Mouse (Mus musculus) forebrain, embryonic 16.5 days (tissue): ENCODE measurements around the gene Tmod4. TPM values are rescaled to one million over a fixed set of nuclear protein-coding genes. Genes with fewer than 3 reads are reported as not detected.

Source experiments
- ATAC-seq: fragments of 200-750 bp; cut with Nextera tagmentation; 2 replicates; pipeline ENCODE4 v1.8.0; 2017; ENCODE audit warnings: mild to moderate bottlenecking, moderate library complexity
- H3K27ac ChIP-seq: fragments of 300-500 bp; sonication (generic); 2 replicates; pipeline ENCODE4 v1.5.1; 2014; ENCODE audit warnings: low read length, control low read depth
- H3K27me3 ChIP-seq: fragments of 300-500 bp; sonication (generic); replicated peaks from 2 replicates; pipeline ENCODE4 v1.6.1; 2014; ENCODE audit warnings: low read length; ENCODE audit not compliant: control insufficient read depth, insufficient read depth
- H3K36me3 ChIP-seq: fragments of 300-500 bp; sonication (generic); 2 replicates; pipeline ENCODE4 v1.6.1; 2014; ENCODE audit not compliant: control insufficient read depth, insufficient read depth
- H3K4me1 ChIP-seq: fragments of 300-500 bp; sonication (generic); replicated peaks from 2 replicates; pipeline ENCODE4 v1.6.1; 2014; ENCODE audit warnings: low read length; ENCODE audit not compliant: control insufficient read depth, insufficient read depth
- H3K4me2 ChIP-seq: fragments of 300-500 bp; sonication (generic); 2 replicates; pipeline ENCODE4 v1.6.1; 2014; ENCODE audit warnings: mild to moderate bottlenecking, low read length, control low read depth
- H3K4me3 ChIP-seq: fragments of 300-500 bp; sonication (generic); replicated peaks from 2 replicates; pipeline ENCODE4 v1.5.1; 2014; ENCODE audit warnings: mild to moderate bottlenecking, low read length, control low read depth
- H3K9ac ChIP-seq: fragments of 300-500 bp; sonication (generic); replicated peaks from 2 replicates; pipeline ENCODE4 v1.6.1; 2014; ENCODE audit warnings: low read depth, low read length, control low read depth
- H3K9me3 ChIP-seq: fragments of 300-500 bp; sonication (generic); 2 replicates; pipeline ENCODE4 v1.6.1; 2016; ENCODE audit warnings: low read length; ENCODE audit not compliant: control insufficient read depth
- WGBS: fragments of 180-500 bp; shearing (Covaris S2); extraction: QIAGEN DNeasy Blood & Tissue Kit; methylation state at CpG from one replicate; pipeline ENCODE4 v1.1.7; 2014; 5-methylcytosine and 5-hydroxymethylcytosine counted together
- polyA plus RNA-seq: library from polyadenylated mRNA; unstranded; fragments of >200 nt; fragmentation: Nextera tagmentation; extraction: Ambion mirVana; gene quantifications from 2 replicates; pipeline ENCODE4 v1.2.1, GENCODE M21; 2015

The Tmod4 gene
- polyA plus RNA-seq, 1 experiment from 2014 or later, result 0.91 TPM

- Histone ChIP-seq H3K27ac (no peak within 1 kb of the TSS), H3K36me3 (peaks cover 9% of the 10 kb centered on the region), H3K9ac (no peak within 1 kb of the TSS), H3K4me3 (no peak within 1 kb of the TSS), H3K4me2 (no peak within 1 kb of the TSS), H3K4me1 (no peaks in the 10 kb centered on the region), H3K27me3 (no peaks in the 10 kb centered on the region), H3K9me3 (no peaks in the 10 kb centered on the region)
- WGBS, result 85% methylated on average over 10 of the region's 10 CpGs
- 0 out of 2 replicates have a peak, but pooled peaks have one; percentile 11 for ATAC-seq
These were observed 17.8 kb downstream of the Tmod4 start, which contains the start of gene Tnfaip8l2 for GRCm38 (mm10) chr3:95141952-95142616. Tnfaip8l2 (minus strand) TSS chr3:95142360.

DNA sequence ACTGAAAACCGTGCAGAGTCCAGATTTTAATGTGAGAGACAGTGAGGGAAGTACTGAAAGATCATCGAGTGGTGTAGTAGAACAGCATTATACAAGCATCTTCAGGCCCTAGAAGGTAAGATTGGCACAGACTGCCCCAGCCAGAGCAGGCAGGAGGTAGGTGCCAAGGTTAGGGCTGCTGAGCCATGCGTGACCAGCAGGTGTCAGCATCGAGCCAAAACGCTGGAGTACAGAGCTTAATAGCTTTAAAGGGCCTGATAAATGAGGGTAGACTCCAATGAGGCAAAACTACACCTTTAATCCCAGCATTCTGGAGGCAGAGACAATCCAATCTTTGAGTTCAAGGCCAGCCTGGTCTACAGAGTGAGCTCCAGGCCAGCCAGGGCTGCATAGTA, 18.3 kb downstream of the Tmod4 start:
- H3K36me3 ChIP-seq, result peaks cover 9% of the 10 kb centered on the region
- no peaks in the 10 kb centered on the region for H3K27me3 ChIP-seq
- no peaks in the 10 kb centered on the region for H3K4me1 ChIP-seq
- no peaks in the 10 kb centered on the region for H3K9me3 ChIP-seq
- H3K9ac ChIP-seq, result no peak overlapping the region
- 9% methylated on average over 5 of the region's 5 CpGs for WGBS
- no peak overlapping the region for H3K4me3 ChIP-seq
- ATAC-seq, result peak; percentile 85
- no peak overlapping the region for H3K27ac ChIP-seq
- no peak overlapping the region for H3K4me2 ChIP-seq

DNA sequence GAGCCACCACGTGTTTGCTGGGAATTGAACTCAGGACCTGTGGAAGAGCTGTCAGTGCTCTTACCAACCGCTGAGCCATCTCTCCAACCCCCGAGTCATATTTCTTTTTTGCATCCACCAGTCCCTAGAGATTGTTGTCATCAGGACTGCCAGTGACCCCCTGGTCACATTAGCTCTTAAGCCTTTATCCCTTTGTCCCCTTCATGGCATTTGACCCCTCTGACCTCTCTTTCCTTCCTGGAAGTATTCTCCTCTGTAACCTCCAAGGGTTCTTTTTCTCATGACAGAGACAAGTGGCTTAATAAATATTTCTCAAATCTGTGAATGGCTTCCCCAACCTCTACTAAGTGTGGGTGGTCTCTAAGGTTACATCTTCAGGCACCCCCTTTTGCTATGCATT, 23.6 kb downstream of the Tmod4 start:
- Histone ChIP-seq H3K4me2 (no peak overlapping the region), H3K9me3 (no peaks in the 10 kb centered on the region), H3K27me3 (no peaks in the 10 kb centered on the region), H3K9ac (no peak overlapping the region), H3K4me1 (no peaks in the 10 kb centered on the region), H3K36me3 (no peaks in the 10 kb centered on the region), H3K27ac (no peak overlapping the region), H3K4me3 (no peak overlapping the region)
- 64% methylated on average over 3 of the region's 3 CpGs for WGBS
- ATAC-seq, result no peak

- no peaks in the 10 kb centered on the region for H3K36me3 ChIP-seq
- 54% methylated on average over 4 of the region's 4 CpGs for WGBS
- no peak for ATAC-seq
These were observed 29.6 kb downstream of the Tmod4 start for GRCm38 (mm10) chr3:95153874-95154273.

GRCm38 (mm10) chr3:95159511-95159986, 35.3 kb downstream of the Tmod4 start:
- Histone ChIP-seq H3K9me3 (no peaks in the 10 kb centered on the region), H3K4me2 (peak overlapping the region; percentile 75), H3K9ac (peak overlapping the region; percentile 96), H3K4me3 (peak overlapping the region; percentile 98), H3K27me3 (no peaks in the 10 kb centered on the region), H3K36me3 (no peaks in the 10 kb centered on the region; the same call in 1 of the 2 replicates), H3K4me1 (peaks cover 33% of the 10 kb centered on the region), H3K27ac (no peak overlapping the region)
- ATAC-seq, result no peak
- 19% methylated on average over 8 of the region's 8 CpGs for WGBS

More at GRCm38 (mm10) chr3:95153874-95154273, 29.6 kb downstream of the Tmod4 start:
- no peaks in the 10 kb centered on the region for H3K27me3 ChIP-seq
- H3K9ac ChIP-seq, result no peak overlapping the region
- no peak overlapping the region for H3K4me2 ChIP-seq
- H3K4me3 ChIP-seq, result no peak overlapping the region
- no peak overlapping the region for H3K27ac ChIP-seq
- no peaks in the 10 kb centered on the region for H3K9me3 ChIP-seq
- no peaks in the 10 kb centered on the region for H3K4me1 ChIP-seq

DNA sequence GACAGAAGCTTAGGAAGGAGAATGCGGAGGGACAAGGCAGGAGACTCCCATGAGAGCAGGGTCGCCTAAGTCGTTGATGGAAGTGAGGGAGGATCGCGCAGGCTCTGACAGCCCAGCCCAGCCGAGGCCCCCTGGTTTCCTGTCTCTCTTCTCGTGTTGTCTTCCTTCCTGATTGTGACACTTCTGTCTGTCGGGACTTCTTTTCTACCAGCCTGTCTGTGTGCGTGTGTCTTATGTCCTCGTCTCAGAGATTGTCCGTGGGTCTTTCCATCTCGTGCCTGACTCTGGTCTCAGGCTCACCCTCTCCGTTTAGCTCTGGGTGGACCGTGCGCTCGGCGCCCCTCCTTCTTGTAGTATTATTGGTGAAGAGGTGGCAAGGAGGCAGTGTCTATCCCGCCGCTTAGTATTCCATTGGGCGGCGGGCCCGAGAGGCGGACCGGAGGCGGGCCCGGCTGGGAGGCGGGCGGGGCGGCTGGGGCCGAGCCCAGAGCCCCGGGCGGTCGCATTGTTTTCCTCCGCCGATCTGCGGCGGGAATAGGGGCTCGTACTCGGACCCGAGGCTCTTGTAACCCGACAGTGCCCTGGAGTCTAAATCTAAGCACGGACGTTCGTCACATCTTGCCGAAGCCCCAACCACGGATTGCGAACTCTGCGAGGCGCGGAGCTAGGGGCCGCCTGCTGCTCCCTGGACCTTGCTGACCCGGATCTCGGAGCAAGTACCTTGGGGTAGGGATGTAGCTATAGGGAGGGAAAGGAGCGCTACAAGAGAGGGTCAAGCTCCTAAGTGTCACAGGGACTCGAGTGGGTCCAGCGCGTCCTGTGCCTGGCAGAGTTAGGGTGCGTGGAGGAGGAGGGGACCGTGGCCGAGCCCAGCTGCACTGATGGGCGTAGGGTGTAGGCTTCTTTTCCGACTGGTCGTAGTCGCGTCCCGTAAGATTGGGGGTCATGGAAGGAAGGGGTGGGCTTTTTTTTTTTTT, 36.0 kb downstream of the Tmod4 start, which contains the start of gene Sema6c:
Gene Sema6c (plus strand): TSS at position 471 of the 977 bp plus-strand sequence.
- Histone ChIP-seq H3K9me3 (no peaks in the 10 kb centered on the region), H3K9ac (peak within 1 kb of the TSS; percentile 96), H3K4me2 (peak within 1 kb of the TSS; percentile 75), H3K4me1 (peaks cover 34% of the 10 kb centered on the region), H3K36me3 (peaks cover 5% of the 10 kb centered on the region), H3K27me3 (no peaks in the 10 kb centered on the region), H3K4me3 (peak within 1 kb of the TSS; percentile 98), H3K27ac (peak within 1 kb of the TSS; percentile 78)
- under 1% methylated on average over 66 of the region's 66 CpGs for WGBS
- peak; percentile 98 for ATAC-seq

- Histone ChIP-seq H3K27me3 (no peaks in the 10 kb centered on the region), H3K4me1 (peaks cover 34% of the 10 kb centered on the region), H3K27ac (peak overlapping the region; percentile 56), H3K4me3 (peak overlapping the region; percentile 98), H3K9me3 (no peaks in the 10 kb centered on the region), H3K9ac (peak overlapping the region; percentile 96), H3K36me3 (peaks cover 7% of the 10 kb centered on the region), H3K4me2 (peak overlapping the region; percentile 75)
- WGBS, result under 1% methylated on average over 30 of the region's 30 CpGs
- 0 out of 2 replicates have a peak, but pooled peaks have one; percentile 2 for ATAC-seq
These were observed 36.8 kb downstream of the Tmod4 start for GRCm38 (mm10) chr3:95161041-95161551.

- Histone ChIP-seq H3K9me3 (no peaks in the 10 kb centered on the region), H3K27me3 (no peaks in the 10 kb centered on the region), H3K27ac (peak overlapping the region; percentile 56), H3K4me2 (peak overlapping the region; percentile 75), H3K9ac (peak overlapping the region; percentile 96), H3K4me1 (peaks cover 34% of the 10 kb centered on the region), H3K4me3 (peak overlapping the region; percentile 98), H3K36me3 (peaks cover 10% of the 10 kb centered on the region)
- 5% methylated on average over 9 of the region's 9 CpGs for WGBS
- ATAC-seq, result no peak
These were observed 37.5 kb downstream of the Tmod4 start for GRCm38 (mm10) chr3:95161618-95162344.
